Mouse (Mus musculus) central nervous system, embryonic 11.5 days (tissue): ENCODE measurements around the gene Hs3st3a1. TPM values are rescaled to one million over a fixed set of nuclear protein-coding genes. Genes with fewer than 3 reads are reported as not detected.

Experiments used
- polyA plus RNA-seq: library from polyadenylated mRNA; depleted of rRNA; stranded (reverse); fragments of >200 nt; gene quantifications from 2 replicates; pipeline ENCODE4 v1.2.3, GENCODE M21; 2012; rRNA removed

The Hs3st3a1 gene
- 2.5 and 4.5 TPM in 2 replicates for polyA plus RNA-seq

DNA sequence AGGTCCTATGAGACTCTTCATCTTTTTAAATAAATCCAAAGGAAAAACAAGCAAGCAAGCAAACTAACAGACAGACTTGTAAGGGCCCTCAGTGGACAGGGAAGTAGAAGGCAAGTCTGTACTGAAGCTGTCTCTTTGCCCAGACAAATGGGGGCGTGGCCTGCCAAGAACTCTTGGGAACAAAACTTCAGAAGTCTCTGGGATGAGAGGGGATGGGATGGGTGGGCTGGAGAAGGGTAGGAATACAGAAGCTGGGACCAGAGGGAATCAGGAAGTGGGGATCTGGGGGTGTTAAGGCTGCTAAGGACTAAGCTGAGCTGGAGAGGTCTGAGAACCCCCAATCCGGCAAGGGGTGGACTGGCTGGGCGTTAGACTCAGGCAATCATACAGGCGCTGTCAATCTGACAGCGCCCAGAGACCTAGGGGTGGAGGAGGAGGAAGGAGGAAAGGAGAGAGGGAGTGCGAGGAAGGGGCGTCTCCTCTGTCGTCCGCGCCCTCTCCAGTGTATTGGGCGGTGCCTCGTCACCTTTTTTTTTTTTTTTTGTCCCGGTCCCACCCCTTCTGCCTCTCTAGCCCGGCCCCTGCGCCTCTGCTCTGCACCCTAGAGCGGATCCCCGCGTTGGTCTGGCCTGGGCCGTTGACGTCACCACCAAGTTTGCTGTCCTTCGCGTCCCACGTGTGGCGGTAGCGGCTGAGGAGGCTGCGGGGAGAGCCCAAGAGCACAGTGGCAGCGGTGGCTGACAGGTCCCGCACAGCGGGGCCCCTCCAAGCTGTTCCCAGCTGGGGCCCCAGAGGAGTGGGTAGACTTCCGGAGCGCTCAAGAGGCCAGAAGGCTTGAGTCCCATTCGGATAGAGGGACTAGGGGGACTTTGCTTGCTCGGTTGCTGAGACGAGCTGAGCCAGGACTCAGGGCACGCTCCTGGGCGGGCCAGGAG, at the start of gene Hs3st3a1:
Gene Hs3st3a1 (plus strand): TSS at position 722 of the 935 bp plus-strand sequence.

DNA sequence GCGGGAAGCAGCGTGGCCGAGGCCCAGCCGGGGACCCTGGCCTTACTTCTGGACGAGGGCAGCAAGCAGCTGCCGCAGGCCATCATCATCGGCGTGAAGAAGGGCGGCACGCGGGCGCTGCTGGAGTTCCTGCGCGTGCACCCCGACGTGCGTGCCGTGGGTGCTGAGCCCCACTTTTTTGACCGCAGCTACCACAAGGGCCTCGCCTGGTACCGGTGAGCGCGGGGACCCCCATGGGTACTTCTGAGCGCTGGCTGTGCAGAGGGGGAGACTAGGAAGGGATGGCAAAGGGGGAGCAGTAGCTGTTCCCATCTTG, 1.2 kb downstream of the Hs3st3a1 start, which contains the start of gene F930015N05Rik:
Gene F930015N05Rik (minus strand): TSS at position 242 of the 316 bp plus-strand sequence.

Other genes starting within 250 kb of the Hs3st3a1 start
- gene F930015N05Rik, start 1.3 kb downstream of the Hs3st3a1 start, polyA plus RNA-seq: 1.3 and 2.2 TPM in 2 replicates